Mouse (Mus musculus) spleen, embryonic (tissue): Measurements from ENCODE around the gene Coq5.
"Not testable (repeated sequence)": the region's sequence is repeated elsewhere in the genome, so short reads cannot be mapped to it uniquely, and the experiment has no call there.

Source experiments
- CTCF ChIA-PET: fragments of 350-600 bp; sonication (Branson Sonifier 250); formaldehyde crosslinking; loops from one replicate; lab custom pipeline; 2022; lab: Charles Lee

Gene Coq5

GRCm38 (mm10) chr5:115301615-115302014 lies 22.1 kb downstream of the Coq5 start:
- CTCF ChIA-PET: no interaction called here

GRCm38 (mm10) chr5:115302190-115302589 lies 22.7 kb downstream of the Coq5 start:
- CTCF ChIA-PET: not testable (repeated sequence)

- CTCF ChIA-PET: no interaction called here
Measured at GRCm38 (mm10) chr5:115312354-115312753, 32.9 kb downstream of the Coq5 start.

- CTCF ChIA-PET: no interaction called here
Measured at GRCm38 (mm10) chr5:115312816-115313667, 33.6 kb downstream of the Coq5 start.

- CTCF ChIA-PET: no interaction called here
Measured at GRCm38 (mm10) chr5:115313668-115313943, 34.1 kb downstream of the Coq5 start.

GRCm38 (mm10) chr5:115316968-115317644 lies 37.6 kb downstream of the Coq5 start:
- CTCF ChIA-PET: no interaction called here

GRCm38 (mm10) chr5:115317645-115318328 lies 38.3 kb downstream of the Coq5 start:
- CTCF ChIA-PET: interaction anchor here (1.4 kb wide), 1 partner anchor 17 kb away, joined by 3 read pairs; the partner anchor contains the start of gene Dynll1

- CTCF ChIA-PET: interaction anchor here (0.6 to 1.4 kb wide), 2 partner anchors 13 to 19 kb away, joined by 3 read pairs; partner anchors contain the start of gene Dynll1
Measured at GRCm38 (mm10) chr5:115319004-115319940, 39.8 kb downstream of the Coq5 start.

- CTCF ChIA-PET: no interaction called here
Measured at GRCm38 (mm10) chr5:115326256-115326831, 46.9 kb downstream of the Coq5 start.

GRCm38 (mm10) chr5:115326875-115327609 lies 47.6 kb downstream of the Coq5 start, which contains the start of gene Srsf9:
Gene Srsf9 (plus strand): TSS chr5:115327177.
- CTCF ChIA-PET: no interaction called here

GRCm38 (mm10) chr5:115327610-115328548 lies 48.4 kb downstream of the Coq5 start:
- CTCF ChIA-PET: interaction anchor here (0.5 to 1.2 kb wide), 3 partner anchors 12 to 214 kb away, joined by 3 to 14 read pairs (median 6); no protein-coding TSS in a partner anchor

- CTCF ChIA-PET: interaction anchor here (2.2 kb wide), 1 partner anchor 10 kb away, joined by 9 read pairs; the partner anchor contains the start of genes Gatc and Triap1
Measured at GRCm38 (mm10) chr5:115330955-115331354, 51.5 kb downstream of the Coq5 start.

GRCm38 (mm10) chr5:115333626-115334025 lies 54.2 kb downstream of the Coq5 start:
- CTCF ChIA-PET: no interaction called here

GRCm38 (mm10) chr5:115340007-115340406 lies 60.5 kb downstream of the Coq5 start:
- CTCF ChIA-PET: interaction anchor here (0.6 to 1.3 kb wide), 2 partner anchors 11 to 183 kb away, joined by 4 to 6 read pairs; no protein-coding TSS in a partner anchor

GRCm38 (mm10) chr5:115340577-115341313 lies 61.3 kb downstream of the Coq5 start, which contains the start of the genes Gatc and Triap1:
Gene Gatc (minus strand): TSS chr5:115341178.
Gene Triap1 (plus strand): TSS chr5:115341225.
- CTCF ChIA-PET: interaction anchor here (0.6 to 1.4 kb wide), 3 partner anchors 10 to 184 kb away, joined by 3 to 9 read pairs (median 4); no protein-coding TSS in a partner anchor

GRCm38 (mm10) chr5:115341314-115342165 lies 62.1 kb downstream of the Coq5 start:
- CTCF ChIA-PET: interaction anchor here (0.7 to 1.4 kb wide), 2 partner anchors 11 to 73 kb away, joined by 3 to 9 read pairs; no protein-coding TSS in a partner anchor
